Mouse (Mus musculus) frontal cortex, adult 2 months (tissue): ENCODE results near the gene Nalcn. TPM values are rescaled to one million over a fixed set of nuclear protein-coding genes. Genes with fewer than 3 reads are reported as not detected.
"Not testable (repeated sequence)": the region's sequence is repeated elsewhere in the genome, so short reads cannot be mapped to it uniquely, and the experiment has no call there.

Source experiments
- DNase-seq, 2 experiments: peaks; one replicate each; pipeline ENCODE4 v3.0.0; 2022; ENCODE audit warnings: low spot score in 1 of 2; ENCODE audit errors: extremely low spot score in 1 of 2
- polyA plus RNA-seq: library from polyadenylated mRNA; depleted of rRNA; stranded (reverse); fragments of >200 nt; gene quantifications from 2 replicates; pipeline ENCODE4 v1.2.3, GENCODE M21; 2012; rRNA removed

Nalcn gene
- 30.1 and 36.4 TPM in 2 replicates for polyA plus RNA-seq

DNA sequence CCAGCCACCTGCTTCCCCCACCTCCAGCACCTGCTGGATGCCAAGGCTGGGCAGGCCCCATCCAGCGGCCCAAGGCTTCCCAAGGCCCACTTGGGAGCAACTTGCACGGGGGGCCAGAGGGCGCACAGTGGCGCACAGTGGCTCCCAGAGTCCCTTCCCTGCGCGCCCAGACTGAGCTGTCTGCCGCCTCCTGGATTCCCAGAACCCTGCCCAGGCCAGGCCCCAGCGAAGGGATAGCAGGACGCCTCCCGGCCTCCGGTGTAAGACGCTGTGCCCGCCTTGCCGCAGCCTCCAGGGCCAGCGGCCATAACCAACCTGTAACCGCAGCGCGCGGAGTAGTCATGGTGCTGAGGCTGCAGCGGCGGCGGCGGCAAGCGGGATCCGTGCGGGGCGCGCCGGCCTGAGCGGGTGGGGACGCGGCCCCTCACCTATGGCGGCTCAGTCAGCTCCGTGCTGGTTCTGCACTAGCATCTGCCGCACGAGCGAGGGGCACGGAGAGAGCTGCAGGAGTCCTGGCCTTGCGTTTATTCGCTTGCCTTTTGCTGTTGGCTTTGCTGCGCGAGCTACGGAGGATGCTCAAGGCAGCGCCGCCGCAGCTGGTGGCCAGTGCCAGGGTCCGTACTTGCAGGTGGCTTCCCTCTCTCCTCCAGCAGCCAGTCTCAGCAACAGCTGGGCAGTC is at the start of gene Nalcn:
TSS of gene Nalcn (minus strand) at position 644 of the 679 bp plus-strand sequence.
- peak; percentile 11 to 63 for DNase-seq

DNA sequence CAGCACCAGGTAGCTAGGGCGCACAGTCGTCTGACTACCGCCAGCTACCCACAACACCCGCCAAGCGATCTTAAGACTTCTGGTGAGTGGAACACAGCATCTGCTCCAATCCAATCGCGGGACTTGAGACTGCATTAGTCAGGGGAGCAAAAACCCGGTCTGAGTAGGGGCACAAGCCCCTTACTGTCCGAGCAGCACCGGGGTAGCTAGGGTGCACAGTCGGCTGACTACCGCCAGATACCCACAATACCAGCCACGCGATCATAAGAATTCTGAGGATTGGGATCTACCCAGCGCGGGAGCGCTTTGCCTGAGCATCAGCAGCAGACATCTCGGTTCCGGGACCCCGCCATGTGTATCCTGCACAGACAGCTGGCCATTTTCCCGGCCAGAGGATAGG is 44.1 kb upstream of the Nalcn start:
- not testable (repeated sequence) for DNase-seq

DNA sequence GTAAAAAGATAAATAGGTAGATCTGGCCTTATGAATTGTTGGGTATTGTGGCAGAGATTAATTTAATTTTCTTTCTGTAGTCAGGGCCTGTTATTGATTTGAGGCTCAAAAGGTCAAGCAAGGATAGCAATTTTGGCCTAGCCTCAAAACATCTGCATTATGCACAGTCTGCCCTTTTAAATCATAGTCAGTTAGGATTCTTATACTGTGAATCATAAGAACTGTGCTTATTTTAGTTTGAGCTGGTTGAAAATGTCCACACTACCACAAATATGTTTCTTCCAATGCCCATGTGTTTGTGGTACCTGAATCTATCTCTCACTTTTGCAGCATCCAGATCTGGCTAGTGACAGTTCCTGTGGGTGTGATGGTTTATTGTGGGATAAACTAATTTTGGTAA is 37.5 kb upstream of the Nalcn start:
- DNase-seq, result peak in 1 of 2 experiments; percentile 12

DNA sequence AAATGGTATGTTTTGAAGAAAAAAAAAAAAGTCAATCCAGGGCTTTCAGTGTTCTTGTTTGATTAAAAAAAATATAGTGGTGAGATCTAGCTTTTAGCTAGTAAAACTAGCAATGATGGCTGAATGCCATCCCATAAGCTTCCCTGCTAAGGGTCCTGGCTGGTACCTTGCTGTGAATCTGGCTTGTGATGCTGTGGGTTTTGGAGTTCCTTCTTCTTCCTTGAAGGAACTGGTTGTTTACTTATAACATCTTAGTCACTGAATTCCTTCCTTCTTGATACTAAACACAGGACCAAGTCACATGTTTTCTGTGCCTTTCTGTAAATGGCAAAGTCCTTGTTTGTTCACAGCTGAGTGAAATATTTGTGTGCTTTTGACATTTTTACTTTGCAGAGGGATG is 36.3 kb upstream of the Nalcn start:
- no peak for DNase-seq

DNA sequence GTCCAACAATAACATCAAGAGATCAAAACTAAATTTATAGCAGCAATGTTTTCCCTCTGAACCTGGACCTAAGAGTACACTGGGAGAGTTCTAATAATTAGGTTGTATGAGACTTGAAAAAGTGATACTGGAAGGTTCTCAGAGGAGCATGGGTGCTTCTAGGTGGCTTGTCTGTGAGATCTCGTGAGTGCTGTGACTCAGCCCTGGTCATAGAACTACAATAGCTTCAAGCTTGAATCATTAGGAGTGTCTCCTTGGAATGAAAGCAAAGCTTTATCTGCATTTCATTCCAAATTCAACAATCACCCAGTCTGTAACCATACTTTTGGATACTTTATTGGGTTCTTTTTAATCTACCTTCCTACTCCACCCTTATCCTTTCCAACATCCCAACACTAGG is 35.4 kb upstream of the Nalcn start:
- DNase-seq, result no peak

DNA sequence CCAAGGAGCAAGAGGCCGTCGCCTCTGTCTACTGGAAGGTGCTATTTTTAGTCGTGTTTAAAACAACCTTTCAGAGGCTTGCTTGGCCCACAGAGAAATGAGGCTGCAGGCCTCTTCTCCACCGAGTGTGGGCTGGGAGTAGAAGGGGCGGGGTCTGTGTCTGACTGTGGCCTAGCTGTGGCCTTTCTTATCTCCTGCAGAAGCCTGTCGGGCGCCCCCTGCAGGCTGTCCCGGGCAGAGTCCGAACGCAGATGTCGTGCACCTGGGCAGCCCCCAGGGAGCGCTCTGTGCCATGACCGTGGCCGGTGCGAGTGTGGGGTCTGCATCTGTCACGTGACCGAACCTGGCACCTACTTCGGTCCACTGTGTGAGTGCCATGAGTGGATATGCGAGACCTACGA is 34.1 kb upstream of the Nalcn start:
- DNase-seq, result peak in 1 of 2 experiments; percentile 44

DNA sequence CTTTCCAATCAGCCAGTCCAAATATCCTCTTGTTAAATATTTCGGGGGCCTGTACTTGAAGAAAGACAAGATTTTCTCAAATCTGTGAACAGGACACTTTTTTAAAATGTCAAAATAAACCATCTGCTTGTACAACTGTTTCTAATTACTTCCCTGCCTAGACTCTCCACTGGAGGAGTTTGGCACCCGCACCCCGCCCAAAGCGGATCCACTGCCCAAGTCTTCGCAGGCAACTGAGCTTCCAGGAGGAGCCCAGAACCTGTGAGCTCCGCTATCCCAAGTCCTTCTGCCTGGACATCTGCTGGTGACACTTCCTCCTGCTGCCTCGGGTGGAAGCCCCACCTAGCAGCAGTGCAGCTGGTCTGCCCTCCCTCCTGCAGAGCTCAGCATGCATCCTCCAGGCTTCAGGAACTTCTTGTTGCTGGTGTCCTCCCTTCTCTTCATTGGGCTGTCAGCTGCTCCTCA is 33.0 kb upstream of the Nalcn start, which contains the start of gene Itgbl1:
TSS of gene Itgbl1 (plus strand) at position 51 of the 465 bp plus-strand sequence.
- peak; percentile 28 to 45 for DNase-seq

DNA sequence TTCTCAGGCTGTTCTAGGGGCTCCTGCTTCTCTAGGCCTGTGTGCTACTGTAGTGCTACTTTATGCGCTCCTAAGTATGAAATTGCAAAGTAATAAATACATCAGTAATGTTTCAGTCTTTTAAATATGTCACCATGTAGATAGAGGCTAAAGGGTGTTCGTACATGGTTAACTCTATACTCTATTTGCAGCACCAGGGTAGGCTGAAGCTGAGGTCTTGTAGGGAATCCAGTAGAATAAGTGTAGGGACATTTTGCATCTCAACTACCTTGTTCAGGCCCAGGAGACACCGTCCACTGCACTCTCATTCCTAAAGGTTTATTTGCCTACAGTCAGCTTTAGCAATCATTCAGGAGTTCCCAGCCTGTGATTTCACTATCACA is 227 bp upstream of the Nalcn start:
- no peak for DNase-seq

DNA sequence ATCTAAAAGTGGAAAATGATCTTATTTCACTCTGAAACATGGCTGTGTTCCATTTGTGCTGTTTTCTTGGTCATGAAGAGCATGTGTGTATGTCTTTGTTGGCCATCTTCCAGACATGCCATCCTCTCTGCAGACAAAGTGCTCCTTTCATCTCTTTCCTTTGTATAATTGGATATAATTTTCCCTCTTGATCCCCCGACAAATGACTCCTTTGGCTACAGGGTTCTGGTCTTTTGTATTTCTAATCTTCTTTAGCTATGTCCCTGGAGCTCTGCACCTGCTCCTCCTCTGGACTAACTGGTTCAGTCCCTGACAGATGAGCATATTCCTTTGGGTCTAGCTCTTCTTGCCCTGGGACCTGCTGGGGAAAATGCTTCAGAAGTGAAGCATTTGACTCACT is 4.0 kb downstream of the Nalcn start:
- peak in 1 of 2 experiments; percentile 28 for DNase-seq

DNA sequence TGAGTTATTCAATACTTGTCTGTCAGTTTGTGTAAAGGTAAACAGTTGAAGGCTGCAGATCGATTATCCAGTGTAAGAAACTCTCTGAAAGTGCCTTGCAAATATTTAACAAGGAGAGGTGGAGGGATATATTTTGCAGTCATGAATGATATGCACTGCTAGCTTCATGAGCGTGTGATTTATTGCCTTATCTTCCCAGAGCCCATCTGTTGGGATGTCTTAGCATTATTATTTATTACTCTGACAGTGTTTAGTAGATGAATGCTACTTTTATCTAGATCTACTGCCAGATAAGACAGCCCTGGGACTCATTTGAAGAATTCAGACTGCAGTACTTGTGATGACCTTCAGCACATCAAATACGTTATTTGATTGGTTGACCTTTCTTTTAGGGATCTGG is 31.7 kb downstream of the Nalcn start:
- DNase-seq, result no peak

DNA sequence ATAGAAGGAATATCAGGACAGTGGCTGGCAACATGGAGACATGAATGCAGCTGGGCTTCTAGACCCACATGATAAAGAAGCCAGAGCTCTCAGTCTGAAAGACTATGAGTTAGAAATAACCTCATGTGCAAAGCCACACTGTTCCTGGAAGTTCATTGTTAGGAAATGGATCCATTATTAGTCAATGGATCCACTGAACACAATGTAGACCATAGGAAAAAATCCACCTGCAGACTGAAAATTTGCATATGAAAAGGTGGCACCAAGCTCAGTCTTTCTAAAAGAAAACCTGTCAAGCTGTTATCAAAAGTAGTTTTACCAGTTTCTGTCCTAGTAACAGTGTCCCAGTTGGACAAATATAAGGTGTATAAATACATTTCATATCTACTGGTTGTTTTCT is 39.5 kb downstream of the Nalcn start:
- DNase-seq, result no peak

DNA sequence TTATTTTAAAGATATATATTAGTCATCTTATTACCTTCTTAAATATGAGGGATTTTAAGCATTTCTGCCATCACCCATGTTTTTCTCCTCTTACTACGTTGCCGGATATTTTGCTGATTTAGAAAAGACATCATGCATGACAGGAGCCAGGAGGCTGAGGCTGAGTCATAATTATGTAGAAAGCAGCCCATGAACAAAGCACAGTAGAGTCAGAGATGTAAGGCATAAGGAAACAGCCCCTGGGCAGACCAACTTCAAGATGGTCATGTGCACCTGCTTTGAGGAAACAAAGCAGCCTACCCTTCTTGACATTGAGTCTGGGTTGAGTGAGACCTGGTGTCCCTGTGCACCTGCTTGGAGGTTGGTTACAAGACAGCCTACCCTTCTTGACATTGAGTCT is 44.5 kb downstream of the Nalcn start:
- DNase-seq, result no peak

DNA sequence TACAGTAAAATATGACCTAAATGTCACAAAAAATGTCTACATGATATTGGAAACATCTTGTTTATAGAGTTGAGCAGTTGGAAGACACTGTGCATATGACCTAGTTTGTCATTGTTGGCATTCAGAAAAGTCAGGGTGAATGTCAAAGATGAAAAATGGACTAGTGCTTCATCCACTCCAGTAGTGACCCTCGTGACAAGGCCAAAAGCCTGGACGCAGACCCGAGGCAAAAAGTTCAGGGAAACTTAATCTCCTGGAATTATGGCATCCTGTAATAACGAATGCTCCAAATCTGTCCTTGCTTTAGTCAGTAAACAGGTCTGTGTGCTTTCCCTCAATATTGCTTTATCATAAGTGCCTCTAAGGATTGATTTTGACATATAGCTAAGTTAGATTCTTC is 51.6 kb downstream of the Nalcn start:
- DNase-seq, result no peak

DNA sequence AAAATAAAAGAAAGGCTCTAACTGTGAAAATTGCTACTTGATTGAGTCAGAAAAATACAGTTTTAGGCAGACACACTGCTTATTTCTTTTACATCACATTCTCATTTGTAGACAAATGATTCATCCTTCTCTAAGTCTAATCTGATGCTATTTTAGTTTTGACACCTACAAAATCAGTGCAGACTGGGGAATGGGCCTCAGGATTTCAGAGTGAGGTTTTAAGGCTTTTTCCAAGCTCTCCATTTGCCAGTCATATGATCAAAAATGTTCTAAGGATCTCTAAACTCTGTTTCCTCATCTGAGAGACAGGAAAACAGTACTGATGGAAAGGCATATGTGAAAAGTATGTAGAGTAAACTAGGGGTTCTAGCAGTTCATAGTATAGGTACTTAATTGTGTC is 52.0 kb downstream of the Nalcn start:
- DNase-seq, result peak in 1 of 2 experiments; percentile 19

DNA sequence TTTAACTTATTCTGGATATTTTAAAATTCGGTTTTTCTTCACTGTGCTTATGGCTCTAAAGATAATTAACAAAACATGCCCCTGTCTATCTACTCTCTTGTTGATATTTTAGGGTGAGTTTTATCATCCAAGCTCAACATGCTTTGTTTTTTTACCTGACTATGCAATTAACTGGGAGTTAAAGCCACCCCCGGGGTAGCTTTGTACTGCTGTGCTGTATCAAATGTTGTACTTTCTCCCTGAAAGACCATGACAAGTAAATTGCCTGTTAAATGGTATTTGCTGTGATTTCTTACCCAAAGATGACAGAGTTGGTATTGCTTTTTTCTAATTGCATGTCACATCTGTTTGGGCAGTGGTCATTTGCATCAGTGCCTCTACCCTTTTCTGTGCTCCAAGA is 60.3 kb downstream of the Nalcn start:
- DNase-seq, result no peak

DNA sequence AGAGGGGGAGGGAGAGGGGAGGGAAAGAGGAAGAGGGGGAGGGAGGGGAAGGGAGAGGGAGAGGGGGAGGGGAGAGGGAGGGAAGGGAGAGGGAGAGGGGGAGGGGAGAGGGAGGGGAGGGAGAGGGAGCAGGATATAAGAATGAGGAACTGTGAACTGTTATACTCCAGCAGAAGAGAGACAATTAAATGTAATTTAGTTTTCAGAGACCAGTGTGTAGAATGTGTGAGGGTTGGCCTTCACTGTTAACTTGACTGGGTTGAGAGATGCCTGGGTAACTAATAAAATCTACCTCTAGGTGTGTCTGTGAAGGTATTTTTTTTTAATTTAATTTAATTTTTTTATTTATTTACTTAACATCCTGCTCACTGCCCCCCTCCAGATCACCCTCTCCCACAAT is 71.4 kb downstream of the Nalcn start:
- DNase-seq, result no peak

DNA sequence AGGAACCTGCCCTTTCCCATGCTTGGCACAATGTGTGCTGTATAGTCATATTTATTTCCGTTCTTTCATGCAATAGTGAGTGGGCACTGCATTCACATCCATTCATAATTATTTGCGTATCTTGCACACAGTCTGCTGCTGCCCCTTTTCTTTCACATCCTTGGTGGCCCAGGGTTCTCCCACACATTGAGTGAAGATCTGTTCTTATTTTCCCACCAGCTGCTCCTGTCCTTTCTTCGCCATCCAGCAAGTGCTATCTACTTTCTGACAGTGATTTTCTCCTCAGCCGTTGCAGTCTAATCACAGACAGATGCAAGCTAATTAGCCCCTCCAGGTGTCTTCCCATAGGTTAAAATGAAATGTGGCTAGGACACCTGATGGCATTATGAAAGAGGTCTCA is 72.0 kb downstream of the Nalcn start:
- DNase-seq, result no peak

DNA sequence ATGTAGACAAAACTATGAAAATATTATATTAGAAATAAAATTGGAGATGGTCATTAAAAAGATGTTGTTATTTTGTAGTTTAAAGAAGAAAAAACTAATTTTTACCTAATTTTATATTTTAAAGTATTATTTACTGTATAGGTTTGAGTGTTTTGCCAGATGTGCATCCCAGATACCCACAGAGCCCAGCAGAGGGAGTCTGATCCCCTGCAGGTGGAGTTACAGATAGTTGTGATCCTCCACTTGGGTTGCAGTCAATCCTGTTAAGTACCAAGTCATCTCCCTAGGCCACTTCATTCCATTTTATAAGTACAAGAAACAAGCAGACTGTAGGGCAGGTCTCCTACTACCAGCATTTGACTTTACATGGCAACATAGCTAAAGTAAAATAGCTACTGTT is 84.6 kb downstream of the Nalcn start:
- DNase-seq, result no peak

DNA sequence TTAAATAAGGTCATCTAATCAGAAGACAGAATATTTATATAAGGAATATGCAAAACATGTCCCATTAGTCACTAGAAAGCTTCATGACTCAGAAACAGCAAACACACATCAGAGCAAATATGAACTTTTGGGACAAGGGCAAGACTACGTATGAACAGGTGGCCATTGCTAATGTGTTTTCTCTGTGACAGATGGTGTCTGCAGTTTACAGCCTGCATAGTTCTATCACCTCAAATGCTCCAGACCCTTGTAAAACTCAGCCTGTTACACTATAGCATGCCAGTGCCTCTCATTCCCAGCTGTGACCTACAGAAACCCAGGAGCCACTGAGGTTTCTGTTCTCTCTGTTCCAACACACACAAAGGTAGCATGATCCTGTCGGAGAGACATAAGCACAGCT is 91.3 kb downstream of the Nalcn start:
- DNase-seq, result no peak

DNA sequence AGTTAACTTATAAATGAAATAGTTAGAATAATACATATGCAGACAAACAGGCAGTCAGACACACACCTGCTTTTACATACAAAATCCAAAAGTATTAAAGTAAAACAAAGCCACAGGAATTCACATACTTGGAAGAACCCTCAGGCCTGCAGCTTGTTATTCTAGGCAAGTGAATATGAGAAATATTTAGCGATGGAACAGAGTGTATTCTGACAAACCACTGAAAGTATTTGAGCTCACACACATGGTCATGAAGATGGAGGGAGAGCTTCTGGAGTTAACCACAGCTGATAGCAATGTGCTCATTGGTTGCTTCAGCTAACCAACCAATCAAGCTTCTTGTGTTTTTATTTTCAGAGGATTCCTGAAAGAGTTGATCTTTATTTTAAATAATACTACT is 93.9 kb downstream of the Nalcn start:
- no peak for DNase-seq

DNA sequence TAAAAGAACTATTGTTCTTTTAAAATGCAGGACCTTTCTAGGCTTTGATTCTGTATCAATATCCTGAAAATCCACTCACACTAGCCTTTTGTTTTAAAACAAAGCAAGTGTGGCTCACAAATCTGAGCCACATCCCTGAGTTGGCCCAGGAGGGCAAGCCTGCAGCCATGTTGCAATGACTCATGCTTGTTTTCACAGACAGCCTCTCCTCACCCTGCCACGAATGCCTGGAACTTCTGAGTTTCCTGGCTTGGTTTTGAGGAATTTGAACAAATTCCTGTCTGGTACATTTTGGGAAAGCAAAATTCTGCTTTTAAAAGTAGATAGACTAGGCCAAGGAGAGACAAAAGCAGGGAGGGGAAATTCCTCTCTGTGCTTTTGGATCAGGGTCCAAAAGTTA is 95.7 kb downstream of the Nalcn start:
- DNase-seq, result no peak

DNA sequence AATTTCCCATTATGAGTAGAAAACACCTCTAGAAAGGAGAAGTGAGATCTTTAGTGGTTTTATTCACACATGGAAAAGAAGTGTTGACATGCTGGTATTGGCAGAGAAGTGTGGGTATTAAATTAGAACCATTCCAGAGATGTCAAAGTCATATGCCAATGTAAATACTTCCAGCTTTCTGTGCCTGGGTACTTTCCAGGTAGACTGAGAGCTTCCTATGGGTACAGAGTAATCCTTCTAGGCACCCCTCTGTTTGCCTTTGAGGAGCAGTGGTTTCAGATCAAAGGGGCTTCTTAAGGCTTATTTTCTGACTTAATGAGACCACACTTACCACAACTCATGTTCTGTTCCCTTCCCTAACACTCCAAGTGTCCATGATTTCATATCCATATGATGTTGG is 97.8 kb downstream of the Nalcn start:
- DNase-seq, result no peak
